Mouse (Mus musculus) frontal cortex, postnatal 36 days (tissue): ENCODE data around the gene Cntnap2.

Experiments used
- DNase-seq, 2 experiments: peaks; one replicate each; pipeline ENCODE4 v3.0.0; 2022; ENCODE audit warnings: low spot score in 2 of 2

Cntnap2 gene

GRCm38 (mm10) chr6:45059091-45059490, at the start of gene Cntnap2:
Gene Cntnap2, plus strand, starts transcription at chr6:45059357.
- DNase-seq = peak; percentile 50 to 63

DNA sequence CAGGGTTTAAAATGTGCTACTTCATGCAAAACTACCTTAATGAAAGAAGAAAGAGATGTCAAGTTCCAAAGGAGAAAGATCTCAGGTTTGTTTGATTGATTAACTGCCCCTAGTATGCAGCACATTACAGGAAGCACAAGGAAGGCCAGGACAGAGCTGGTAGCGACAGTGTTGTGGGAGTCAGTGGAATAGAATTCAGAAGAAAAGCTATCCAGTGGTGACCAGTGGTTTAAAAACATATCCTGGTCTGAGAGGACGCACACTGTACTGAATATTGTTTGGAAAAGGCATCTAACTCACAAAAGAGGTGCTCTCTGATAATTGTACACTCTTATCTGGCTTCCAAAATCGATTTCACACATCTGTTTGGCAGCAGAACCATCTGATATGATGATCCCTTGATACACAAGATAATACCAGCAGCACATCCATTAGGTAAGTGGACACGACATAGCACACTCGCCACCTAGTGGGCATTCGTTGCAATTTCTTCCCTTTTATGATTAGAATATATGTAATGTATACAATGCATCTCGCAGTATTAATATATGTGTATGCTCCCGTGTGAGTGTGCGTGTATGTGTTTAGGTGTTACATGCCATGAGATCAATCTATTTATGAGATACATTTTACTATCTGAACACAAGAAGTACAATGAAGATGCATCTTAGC, 33.0 kb upstream of the Cntnap2 start:
- peak; percentile 24 to 68 for DNase-seq

GRCm38 (mm10) chr6:45039454-45039853, 19.7 kb upstream of the Cntnap2 start:
- no peak for DNase-seq

DNA sequence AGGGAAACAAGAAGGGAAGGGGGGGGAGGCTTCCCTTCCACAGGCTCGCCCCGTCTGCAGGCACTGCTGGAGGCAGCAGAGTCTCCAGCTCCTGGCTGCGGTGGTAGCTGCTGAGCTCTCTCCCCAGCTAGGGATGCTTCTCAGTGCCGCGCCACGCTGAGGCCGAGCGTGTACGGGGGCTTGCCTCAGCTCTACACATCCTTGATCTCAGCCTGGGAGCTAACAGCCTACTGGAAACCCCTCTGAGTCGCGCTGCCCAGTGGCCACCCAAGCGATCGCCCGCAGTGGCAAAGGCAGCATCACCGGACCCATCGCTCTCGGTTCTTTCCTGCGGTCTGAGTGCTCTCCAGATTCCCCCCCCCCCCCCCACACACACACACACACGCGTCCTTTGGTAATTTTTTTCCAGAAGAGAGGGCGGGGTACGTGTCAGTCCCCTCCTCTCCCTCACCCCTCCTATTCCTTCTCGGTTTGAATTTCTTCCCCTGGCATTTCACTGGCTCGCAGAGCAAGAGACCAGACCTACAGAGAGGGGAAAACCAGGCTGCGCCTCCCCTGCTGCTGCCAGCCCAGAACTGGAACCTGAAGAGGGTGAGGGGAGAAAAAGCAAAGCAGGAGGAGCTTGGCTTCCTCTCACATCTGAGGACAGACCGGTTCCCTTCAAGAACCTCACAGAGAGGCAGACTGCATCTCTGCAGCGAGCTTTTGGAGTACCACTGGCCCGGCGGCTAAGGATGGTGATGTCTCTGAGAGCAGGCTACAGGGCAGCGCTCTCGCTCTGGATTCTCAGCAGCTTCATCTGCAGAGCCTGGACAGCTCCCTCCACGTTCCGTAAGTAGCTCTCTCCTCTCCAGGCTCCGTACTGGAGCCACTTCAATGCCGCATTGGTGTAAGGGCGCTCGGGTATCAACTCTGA, 657 bp downstream of the Cntnap2 start:
- peak; percentile 81 to 84 for DNase-seq

DNA sequence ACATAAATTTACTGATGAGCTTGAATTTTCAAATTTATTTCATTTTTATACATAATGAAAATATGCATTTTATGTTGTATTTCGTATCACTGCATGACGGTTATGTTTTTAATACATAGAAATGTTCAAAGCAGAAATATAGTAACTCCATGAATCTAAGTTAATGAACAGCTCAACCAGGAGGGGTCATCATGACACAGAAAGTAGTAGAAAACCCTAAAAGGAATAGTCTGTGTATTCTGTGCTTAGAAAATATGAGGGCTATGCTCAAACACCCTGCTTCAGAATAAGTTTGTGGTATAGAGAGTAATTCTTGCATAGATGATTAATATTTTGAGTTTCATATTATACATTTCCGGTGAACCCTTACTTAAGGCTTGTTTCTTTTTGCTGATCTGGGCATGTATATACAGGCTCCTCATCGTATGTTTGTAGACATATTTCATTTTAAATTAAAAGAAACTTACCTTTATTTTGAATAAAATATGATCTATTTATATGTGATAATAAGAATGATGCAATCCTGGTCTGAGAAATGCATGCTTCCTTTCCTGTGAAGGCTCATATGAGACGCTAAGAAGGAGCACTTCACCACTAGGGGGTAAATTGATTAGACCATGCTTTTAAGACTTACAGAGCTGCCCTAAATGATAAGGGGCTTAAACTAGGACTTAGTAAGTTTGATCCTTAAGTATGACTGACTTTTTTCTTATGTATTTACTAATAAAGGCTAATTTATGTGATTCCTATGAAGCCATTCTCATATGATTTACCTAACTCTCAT, 3.2 kb downstream of the Cntnap2 start:
- no peak for DNase-seq

GRCm38 (mm10) chr6:45088304-45088703, 29.1 kb downstream of the Cntnap2 start:
- no peak for DNase-seq

GRCm38 (mm10) chr6:45113613-45114012, 54.5 kb downstream of the Cntnap2 start:
- DNase-seq = no peak

DNA sequence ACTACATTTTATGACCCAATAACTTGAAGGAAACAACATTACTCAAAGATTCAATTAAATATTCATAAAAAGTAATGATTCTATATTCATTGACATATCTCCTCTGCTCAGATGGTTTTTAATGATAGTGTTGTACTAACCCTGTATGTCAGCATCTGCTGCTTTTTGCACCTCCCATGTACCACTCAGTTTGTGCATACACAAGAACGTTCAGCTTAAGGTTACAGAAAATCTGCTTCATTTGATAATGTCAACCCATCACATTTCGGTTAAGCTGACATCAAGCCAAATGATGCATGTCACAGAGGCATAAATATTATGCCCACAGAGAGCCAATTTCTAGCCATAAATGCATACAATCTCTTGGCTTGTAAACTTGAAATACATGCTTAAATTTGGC, 85.7 kb downstream of the Cntnap2 start:
- no peak for DNase-seq

DNA sequence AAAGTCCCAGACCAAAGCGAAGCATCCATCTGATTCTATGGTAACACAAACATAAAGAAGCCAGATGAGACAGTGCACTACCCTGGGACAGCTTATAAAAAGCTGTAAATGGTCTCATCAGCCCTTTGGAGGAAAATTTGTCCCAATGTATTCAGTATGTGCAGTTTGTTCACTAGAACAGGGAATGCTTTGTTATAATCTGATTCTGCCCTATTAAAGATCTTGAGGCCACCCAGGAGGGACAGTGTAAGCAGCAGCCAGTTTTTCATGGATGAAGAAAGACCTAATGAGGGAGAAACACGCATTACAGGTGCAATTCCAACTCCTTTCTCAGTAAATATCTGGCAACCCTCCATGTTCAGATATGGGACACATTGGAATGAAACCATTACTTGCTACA, 145.9 kb downstream of the Cntnap2 start:
- DNase-seq = no peak

DNA sequence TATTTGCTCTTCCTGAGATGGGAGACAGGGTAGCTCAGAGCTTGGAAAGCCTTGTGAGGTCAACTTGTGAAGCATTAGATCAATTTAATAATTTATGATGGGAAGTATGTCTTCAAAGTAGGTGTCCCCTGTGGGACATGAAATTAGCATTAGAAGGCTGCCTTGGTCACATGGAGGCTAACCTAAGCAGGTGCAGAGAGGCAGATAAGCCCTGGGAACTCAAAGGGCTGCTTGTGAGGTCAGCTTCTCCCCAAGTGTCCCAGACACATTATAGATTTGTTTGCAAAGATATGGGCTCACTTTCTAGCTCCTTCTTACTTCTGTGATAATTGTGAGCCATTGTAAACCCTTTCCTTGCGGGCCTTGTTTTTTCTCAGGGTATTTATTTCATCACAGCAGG, 155.2 kb downstream of the Cntnap2 start:
- DNase-seq = no peak

- DNase-seq = no peak
Measured at GRCm38 (mm10) chr6:45229002-45229401, 169.8 kb downstream of the Cntnap2 start.

- no peak for DNase-seq
Measured at GRCm38 (mm10) chr6:45232571-45232970, 173.4 kb downstream of the Cntnap2 start.

DNA sequence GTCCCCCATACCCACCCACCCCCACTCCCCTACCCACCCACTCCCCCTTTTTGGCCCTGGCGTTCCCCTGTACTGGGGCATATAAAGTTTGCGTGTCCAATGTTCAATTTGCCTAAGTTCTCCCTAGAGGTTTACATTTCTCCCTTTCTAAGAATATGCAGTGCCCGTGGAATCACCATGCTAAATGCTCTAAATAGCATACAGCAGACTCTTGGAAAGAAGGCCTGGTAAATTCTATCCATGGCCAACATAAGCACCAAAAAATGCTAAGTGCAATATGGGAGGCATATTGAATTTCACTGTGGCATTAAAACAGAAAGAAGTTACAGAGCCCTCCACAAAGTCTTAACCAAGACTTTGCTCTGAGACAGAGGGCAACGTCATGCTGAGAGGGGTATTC, 177.4 kb downstream of the Cntnap2 start:
- no peak for DNase-seq

DNA sequence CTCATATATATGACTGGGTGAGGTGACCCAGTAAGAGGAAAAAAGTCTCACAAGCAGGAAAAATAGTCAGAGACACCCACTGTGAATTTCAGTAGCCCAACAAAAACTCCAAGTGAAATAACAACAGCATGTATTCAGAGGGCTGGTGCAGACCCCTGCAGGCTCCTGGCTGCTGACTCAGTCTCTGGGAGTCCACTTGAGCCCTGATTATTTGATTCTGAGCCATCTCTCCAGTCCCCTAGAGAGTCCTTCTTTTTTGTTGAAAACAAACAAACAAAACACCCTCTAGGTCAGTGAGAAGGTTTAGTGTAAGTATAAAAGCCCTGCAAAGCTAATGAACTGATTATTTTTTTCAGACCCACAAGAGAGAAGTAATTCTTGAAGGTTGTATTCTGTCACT, 179.0 kb downstream of the Cntnap2 start:
- no peak for DNase-seq

GRCm38 (mm10) chr6:45241218-45241617, 182.1 kb downstream of the Cntnap2 start:
- no peak for DNase-seq

DNA sequence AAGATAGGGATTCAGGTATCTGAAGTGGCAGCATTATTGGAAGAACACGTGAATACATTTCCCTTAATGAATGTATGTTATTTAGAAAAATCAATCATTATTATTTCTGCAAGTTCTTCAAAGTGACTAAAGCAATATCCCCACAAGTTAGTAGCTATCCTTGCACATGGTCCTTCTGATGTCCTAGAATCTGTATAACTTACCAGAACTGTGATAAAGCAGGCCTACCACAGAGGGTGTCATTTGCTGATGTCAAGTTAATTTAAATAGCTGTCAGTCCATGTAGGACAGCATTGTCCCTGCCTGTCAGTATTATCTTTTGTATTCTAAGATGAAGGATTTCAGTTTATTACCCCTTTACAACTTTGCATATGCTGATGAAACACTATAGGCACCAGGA, 185.5 kb downstream of the Cntnap2 start:
- no peak for DNase-seq

GRCm38 (mm10) chr6:45258047-45258446, 198.9 kb downstream of the Cntnap2 start:
- no peak for DNase-seq

DNA sequence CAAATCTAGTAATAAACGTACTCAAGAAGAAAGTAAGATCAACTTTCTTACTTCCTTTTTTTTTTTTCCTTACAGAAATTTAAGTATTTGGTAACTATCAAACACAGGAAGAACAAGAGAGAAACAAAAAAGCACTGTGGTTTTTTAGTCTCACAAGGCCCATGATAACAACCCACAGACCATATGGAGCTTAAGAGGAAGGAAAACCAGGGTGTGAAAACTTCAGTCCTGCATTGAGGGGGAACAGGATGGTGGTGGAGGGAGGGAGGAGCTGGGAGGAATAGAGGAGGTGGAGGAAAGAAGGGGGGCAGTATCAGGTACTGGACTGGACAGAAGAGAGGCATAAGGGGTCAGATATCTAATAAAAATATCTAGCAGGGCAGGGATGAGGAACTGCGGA, 212.4 kb downstream of the Cntnap2 start:
- peak; percentile 6 to 19 for DNase-seq

DNA sequence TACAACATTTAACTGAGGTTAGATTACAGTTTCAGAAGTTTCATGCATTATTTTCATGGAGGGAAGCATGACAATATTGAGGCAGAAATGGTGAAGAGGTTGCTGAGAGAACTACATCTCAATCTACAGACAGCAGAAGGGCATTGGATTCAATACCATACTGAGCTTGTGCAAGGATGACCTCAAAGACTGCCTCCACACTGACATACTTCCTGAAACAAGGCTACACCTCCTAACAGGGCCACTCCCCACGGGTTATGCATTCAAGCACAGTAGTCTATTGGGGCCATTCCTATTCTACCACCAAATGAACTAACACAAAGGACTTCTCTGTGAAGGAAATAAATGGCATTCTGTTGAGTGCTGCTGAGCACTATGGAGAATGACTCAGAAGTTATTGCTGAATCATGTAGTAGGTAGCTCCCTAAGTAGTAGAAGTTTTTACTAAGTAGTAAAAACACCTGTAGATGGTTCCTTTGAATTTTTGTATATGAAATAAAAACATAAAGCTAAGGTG, 214.2 kb downstream of the Cntnap2 start:
- DNase-seq = no peak

- DNase-seq = no peak
Measured at GRCm38 (mm10) chr6:45290154-45290553, 231.0 kb downstream of the Cntnap2 start.

DNA sequence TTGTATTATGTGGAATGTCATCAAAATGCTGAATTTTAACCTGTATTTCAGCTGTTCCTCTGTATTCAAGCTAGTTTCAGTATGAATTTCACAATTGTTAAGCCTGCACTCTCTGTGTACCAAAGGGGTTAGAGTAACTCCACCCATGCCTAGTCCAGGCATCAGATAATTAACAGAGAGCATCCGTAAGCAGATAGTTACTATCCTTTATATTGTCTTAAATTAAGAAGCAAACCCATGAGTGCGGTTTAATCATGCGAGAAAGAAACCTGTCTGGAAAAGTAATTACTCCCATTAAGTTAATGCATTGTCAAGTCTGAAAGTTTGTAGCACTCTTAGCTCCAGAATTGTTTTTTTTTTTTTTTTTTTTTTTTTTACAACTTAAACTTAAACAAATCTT, 258.3 kb downstream of the Cntnap2 start:
- no peak for DNase-seq

- peak; percentile 37 to 43 for DNase-seq
Measured at GRCm38 (mm10) chr6:45323505-45323904, 264.3 kb downstream of the Cntnap2 start.
